Mouse (Mus musculus): ENCODE measurements at regions not wholly inside any gene's neighbourhood (a gene's known extent, or its start where the extent isn't known, plus 50 kb on each side); places are given as distances from the start of the nearest gene placed in this dataset.

- TF ChIP-seq CTCF (IDR thresholded peaks at IDR 0.05; ENCODE audit: low read depth) (no peak), EP300 (optimal IDR thresholded peaks at IDR 0.05) (no peak)
Observed at GRCm38 (mm10) chr17:92185740-92186139, 1013.1 kb upstream of the Adcyap1 start.
